Mouse (Mus musculus): ENCODE results near the gene Hist1h3f. TPM values are rescaled to one million over a fixed set of nuclear protein-coding genes. Genes with fewer than 3 reads are reported as not detected.
A peak's percentile ranks its signal among the peaks of the same experiment; 100 is the strongest.
"Not testable (repeated sequence)": the region's sequence is repeated elsewhere in the genome, so short reads cannot be mapped to it uniquely, and the experiment has no call there.

The Hist1h3f gene
- total RNA-seq, 2 experiments from 2014 or later = 23.4 to 24.4 TPM

- no peak for DNase-seq
Observed at GRCm38 (mm10) chr13:23562699-23563462, 19.0 kb downstream of the Hist1h3f start.

GRCm38 (mm10) chr13:23564482-23564881 lies 20.6 kb downstream of the Hist1h3f start:
- DNase-seq = no peak

GRCm38 (mm10) chr13:23570261-23571021 lies 26.6 kb downstream of the Hist1h3f start:
- DNase-seq = not testable (repeated sequence)

- peak; percentile 53 for DNase-seq
Observed at GRCm38 (mm10) chr13:23571022-23571503, 27.2 kb downstream of the Hist1h3f start, which contains the start of the genes Hist1h2ae and Hist1h2bg. TSS of gene Hist1h2ae (minus strand) at chr13:23571220. TSS of gene Hist1h2bg (plus strand) at chr13:23571396.

- DNase-seq = not testable (repeated sequence)
Observed at GRCm38 (mm10) chr13:23571504-23572217, 27.8 kb downstream of the Hist1h3f start.

GRCm38 (mm10) chr13:23572218-23573033 lies 28.6 kb downstream of the Hist1h3f start:
- DNase-seq = no peak

GRCm38 (mm10) chr13:23573034-23573897 lies 29.4 kb downstream of the Hist1h3f start:
- not testable (repeated sequence) for DNase-seq

- DNase-seq = peak; percentile 78 to 83
Observed at GRCm38 (mm10) chr13:23573898-23574524, 30.2 kb downstream of the Hist1h3f start, which contains the start of the genes Hist1h2bf and Hist1h2ad. TSS of gene Hist1h2bf (minus strand) at chr13:23574196. TSS of gene Hist1h2ad (plus strand) at chr13:23574381.

- not testable (repeated sequence) for DNase-seq
Observed at GRCm38 (mm10) chr13:23574546-23575170, 30.8 kb downstream of the Hist1h3f start.

GRCm38 (mm10) chr13:23575271-23575851 lies 31.5 kb downstream of the Hist1h3f start, which contains the start of gene Hist1h3d:
TSS of gene Hist1h3d (plus strand) at chr13:23575763.
- DNase-seq = no peak

- not testable (repeated sequence) for DNase-seq
Observed at GRCm38 (mm10) chr13:23575864-23576313, 32.0 kb downstream of the Hist1h3f start.

GRCm38 (mm10) chr13:23576351-23576881 lies 32.6 kb downstream of the Hist1h3f start:
- DNase-seq = no peak

- DNase-seq = no peak
Observed at GRCm38 (mm10) chr13:23576906-23577639, 33.2 kb downstream of the Hist1h3f start.

GRCm38 (mm10) chr13:23577835-23578234 lies 34.0 kb downstream of the Hist1h3f start:
- no peak for DNase-seq

- peak; percentile 92 to 94 for DNase-seq
Observed at GRCm38 (mm10) chr13:23581408-23582218, 37.8 kb downstream of the Hist1h3f start, which contains the start of gene Hist1h4d. TSS of gene Hist1h4d (plus strand) at chr13:23581598.

Measured in adrenal gland, postnatal 36 days (tissue).